Mouse (Mus musculus): ENCODE measurements at regions not wholly inside any gene's neighbourhood (a gene's known extent, or its start where the extent isn't known, plus 50 kb on each side); places are given as distances from the start of the nearest gene placed in this dataset.

DNA sequence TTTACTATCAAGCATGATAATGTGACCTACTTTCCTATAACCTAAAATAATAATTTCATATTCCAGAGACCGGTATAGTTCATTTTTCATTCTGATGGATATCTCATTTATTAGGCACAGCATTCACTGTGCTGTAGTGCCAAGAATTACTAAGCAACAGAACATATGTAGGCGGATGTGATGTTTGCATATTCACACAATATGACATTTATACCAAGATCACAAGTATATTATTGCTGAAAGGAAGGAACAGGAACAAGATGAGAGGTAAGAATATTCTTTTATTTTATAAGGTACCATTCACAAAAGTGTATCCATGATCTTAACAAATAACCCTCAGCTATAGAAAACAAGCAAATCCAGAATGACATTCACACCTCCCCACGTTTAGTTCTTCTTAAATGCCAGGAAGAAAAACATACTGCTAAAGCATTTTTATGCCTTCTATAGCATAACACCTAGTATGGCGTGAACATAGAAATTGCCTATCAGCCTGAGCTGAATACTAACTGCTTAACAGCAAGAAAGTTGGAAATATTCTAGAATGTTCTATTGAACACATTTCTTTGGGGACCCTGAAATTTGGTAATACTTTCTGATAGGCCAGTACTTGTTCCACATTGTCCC is 1062.8 kb upstream of the Acvr2a start:
- no peak for DNase-seq

DNA sequence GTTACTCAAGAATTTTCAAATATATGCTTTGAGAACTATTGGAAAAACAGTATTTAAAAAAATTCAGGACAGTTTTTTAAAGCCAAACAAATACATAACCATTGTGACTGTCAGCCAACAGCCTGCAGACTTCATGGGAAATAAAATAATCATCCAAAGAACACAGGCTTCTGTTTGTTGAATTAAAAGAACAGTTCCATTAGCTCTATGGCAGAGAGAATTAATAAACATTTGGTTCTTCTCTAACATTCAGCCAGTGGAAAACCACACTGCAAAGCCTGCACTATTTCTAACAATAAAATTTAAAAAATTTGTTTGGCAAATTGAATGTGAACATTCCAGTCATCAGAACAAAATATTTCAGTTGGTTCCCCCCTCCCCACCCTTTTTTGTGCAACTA is 1058.2 kb upstream of the Acvr2a start:
- no peak for DNase-seq

DNA sequence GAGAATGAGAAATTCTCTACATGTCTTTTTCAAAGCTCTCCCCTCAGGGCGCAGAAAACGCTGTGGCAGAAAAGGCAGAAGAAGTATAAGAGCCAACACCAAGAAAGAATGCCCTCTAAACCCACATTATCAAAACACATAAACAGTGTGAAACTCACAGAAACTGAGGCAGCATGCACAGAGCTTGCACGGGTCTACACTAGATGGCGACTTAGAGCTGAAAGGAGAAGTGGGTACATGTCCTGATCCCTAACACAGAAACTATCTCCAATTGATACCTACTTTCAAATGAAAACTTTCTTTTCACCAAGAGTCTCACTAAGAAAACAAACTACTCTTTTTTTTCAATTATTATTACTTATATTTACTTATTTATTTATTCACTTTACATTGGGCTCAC is 1057.7 kb upstream of the Acvr2a start:
- no peak for DNase-seq

DNA sequence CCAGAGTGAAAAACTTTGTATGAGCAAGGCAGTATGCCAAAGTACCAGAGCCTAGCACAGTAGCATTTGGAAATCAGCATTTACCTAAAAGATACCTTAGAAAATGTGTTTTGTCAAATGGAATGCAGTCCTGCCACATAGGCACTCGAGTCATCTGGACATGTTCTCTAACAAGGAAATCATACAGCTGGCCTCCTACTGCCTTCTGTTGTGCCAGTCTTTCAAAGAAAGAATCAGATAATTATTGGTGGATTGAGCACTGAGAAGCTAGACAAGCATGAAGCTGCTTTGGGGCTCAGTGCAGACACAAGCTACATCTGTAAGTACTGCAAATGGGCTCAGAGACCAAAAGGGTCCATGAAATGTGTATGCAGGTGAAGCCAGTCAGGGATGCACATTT is 1038.1 kb upstream of the Acvr2a start:
- no peak for DNase-seq

DNA sequence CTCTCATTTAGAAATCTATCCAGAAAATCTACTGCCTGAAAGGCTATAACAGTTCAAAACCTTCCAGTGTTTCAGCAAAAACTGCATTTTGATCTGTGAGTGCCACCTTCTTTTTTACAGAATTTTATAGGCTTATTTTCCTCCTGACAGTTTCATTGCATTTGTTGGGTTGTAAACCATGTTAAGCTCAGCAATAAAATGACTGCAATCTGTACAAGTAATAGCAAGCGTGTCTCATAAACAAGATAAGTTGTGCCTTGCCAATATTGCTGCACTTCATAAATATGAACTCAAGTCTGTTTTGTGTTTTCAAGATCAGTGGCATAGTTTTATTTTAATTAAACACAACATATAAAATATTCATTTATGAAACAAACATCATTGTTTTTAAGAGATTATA is 1036.9 kb upstream of the Acvr2a start:
- DNase-seq: no peak

DNA sequence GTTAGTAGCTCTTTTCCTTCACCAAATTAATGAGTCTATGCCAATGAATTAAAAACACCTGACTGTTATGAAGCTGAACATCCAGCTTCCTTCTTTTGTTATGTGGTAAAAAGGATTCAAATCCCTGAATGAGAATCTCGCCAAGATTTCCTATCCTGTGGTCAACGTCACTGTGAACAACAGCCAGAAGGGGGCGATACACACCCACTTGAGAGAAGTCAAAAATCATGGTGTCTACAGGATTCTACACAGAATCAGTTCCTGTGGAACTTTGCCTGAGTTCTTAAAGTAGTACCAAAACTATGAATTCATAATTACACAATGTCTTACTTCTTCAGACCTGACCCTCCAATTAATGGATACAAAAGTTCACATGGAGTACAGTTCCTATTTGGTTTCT is 1028.1 kb upstream of the Acvr2a start:
- DNase-seq: peak; percentile 33

DNA sequence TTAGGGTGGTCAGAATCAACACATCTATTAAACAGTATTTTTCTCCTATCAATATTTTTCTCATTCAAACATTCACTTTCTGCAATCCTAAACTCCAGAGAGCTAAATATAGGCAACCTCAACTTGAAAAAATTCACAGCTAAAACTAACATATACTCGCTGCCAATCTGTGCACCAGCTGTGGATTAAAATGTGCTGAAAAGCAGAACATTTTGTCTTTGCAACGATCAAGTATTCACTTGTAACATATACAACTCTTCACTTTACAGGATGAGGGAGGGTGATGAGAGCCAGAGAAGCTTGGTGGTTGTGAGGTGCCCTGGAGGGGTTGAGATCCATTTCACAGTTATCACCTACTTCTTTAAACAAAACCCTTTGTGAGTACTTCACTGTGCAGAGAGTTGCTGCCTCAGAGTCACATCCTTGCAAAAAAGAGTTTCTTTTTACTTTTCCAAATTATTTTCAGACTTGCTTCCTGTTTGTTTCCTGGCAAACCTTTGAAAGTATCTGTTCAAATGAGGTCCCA is 991.1 kb upstream of the Acvr2a start:
- peak; percentile 83 for DNase-seq

DNA sequence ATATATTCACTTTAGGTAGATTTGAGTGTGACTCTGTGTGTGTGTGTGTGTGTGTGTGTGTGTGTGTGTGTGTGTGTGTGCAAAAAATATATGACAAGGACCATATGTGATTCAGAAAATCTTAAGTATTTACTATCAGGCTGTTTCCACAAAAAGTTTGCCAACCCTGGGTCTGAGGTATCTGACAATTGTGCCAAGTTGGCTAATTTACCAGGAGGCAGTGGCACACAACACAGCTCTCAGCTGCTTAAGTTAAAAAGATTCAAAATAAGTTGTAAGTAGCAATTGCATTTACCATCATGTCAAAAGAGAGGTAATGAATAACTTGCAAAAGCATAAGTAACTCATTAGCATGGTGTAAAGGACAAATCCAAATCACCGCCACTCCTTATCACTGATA is 981.4 kb upstream of the Acvr2a start:
- no peak for DNase-seq

DNA sequence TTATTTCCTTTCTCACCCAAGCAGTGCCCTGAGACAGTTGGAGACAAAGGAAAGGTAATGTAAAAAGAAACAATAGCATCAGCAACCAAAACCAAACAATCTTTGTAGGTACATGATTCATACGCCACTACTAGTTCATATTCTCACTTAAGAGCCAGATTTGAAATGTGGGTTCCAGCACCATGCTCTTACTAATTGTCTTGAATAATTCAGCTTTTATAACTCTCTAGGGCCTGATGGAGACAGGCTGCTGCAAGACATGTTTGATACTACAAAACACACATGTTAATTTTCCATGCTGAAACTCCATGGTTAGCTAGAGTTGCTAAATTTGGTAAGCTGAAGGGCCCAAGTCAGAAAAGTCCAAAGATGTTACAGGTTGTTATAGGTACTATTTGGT is 980.4 kb upstream of the Acvr2a start:
- no peak for DNase-seq

DNA sequence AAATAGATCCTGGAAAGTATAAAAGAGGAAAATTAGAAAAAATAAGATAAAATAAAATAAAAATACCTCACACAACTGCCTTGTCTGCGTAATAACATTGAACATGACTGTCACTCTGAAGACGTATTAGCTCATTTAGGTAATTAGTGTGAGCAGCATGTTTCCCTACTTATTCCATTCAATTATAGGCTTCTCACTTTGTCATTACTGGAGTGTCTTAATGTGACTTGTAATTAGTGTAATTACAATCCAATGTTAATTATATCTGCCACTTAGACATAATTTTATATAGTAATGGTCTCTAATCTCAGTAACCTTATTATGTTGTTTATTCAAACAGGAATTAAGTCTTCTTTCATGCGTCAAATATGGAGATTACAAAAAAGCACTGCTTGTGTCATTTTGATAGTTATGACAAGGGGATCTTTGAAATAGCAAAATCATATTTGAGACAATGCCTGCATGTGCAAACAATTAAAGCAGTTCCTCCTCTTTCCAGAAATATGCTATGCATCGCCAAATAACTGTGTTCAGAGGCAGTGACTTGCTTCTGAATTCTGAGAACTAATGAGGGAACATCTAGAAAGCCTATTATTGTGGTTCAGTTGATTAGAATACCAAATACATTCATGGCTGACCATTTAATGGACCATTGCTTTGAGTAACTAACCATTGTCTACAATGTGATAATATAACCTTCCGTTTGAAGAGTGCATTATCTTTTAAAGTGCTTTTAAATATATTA is 979.7 kb upstream of the Acvr2a start:
- DNase-seq: no peak

DNA sequence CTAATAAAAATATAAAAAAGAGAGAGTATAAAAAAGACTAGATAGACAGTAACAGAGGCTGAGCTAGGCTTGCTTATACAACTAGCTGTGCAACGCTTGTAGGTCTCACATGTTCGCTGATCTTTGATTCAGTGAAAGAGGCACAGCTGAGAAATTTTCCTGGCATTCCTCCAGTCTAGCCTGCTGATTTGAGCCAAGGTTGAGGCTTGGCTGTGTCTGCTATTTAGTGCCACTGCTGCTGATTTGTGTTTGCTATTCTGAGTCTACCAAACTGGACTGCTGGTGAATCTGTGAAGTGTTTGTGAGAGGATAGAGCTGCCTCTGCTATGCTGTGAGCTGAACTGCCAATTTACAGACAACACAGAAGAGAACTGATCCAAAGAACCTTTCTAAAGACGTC is 956.7 kb upstream of the Acvr2a start:
- DNase-seq: no peak

DNA sequence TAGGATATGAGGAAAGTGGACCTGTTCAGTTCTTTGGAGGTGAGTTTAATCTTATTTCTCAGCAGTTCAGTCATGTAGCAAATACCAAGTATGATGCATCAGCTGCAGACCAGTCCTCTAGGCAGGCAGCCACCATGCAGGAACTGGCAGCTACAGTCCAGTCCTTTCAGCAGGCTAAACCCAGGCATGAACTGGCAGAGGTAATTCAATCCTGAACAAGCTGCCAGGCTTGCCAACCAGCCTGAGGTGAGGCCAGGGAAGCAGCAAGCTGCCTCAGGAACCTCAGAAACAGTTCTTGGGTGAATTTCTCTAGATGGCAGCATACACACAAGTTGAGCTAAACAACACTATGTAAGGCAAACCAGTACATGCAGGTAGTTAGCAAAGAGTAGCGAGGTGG is 951.5 kb upstream of the Acvr2a start:
- DNase-seq: no peak

DNA sequence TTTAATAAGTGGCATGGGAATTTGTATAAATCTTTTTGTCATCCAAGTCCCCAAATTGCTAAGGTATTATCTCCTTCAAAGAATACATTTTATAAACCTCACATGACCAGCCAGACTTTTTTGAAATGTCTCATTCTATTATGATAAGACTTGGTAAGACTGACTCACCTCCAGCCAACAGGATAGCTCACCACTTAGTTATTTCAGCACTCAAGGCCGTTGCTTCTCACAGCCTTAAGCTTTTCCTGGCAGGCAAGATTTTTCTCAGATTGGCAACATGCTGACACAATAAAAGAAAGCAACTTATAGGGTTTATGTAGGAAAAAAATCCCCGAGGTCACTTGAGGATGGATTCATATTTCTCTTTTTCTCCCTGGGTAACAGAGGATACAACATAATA is 935.9 kb upstream of the Acvr2a start:
- no peak for DNase-seq

DNA sequence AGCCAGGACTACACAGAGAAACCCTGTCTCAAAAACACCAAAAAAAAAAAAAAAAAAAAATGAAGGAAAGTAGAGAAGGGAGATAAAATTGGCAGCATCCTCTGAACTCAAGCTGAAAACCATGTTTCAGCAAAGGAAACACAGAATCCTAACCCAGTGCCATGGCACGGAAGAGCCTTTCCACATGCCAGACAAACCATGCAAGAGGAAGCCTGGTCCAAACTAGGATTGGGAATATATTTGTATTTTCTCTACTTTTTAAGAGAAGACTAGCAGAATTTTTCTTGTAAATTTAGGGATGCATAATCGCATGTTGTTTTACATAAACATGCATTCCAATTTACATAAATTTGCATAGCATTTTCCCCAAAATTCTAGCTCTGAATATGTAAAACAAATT is 934.8 kb upstream of the Acvr2a start:
- DNase-seq: no peak

DNA sequence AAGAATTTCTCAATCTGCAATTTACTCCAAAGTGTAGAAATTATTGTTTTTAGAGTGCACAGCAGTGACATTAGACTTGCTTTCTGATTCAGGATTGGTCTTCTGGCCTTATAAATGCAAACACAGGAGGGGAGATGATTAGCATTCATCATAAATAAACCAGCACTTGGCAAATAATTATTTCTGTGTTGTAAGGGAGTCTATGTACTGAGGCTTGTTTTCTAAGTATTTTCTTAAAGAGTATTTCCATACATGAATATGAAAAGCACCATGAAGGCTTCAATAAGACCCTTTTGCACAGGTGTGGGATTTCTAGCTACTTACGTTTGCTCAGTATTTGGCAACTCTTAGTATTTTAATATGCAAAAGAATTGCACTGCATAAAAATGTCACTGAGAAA is 934.1 kb upstream of the Acvr2a start:
- DNase-seq: no peak

DNA sequence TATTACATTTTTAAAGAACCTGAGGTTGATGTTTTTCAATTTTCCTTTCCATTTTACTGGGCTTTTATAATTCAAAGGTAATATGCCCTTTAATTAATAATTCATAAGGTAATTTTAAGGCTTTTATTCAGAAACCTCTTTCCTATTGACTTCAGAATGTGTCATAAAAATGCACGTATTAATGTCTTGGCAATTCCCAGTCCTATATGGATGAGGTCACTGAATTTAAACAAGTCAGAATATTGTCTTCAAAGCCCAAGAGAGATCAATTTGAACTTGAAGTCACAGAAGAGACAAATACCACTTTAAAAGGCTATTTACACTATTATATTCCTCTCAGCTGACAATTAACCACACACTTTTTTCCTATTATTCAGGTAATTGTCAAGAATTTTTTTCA is 925.7 kb upstream of the Acvr2a start:
- no peak for DNase-seq

DNA sequence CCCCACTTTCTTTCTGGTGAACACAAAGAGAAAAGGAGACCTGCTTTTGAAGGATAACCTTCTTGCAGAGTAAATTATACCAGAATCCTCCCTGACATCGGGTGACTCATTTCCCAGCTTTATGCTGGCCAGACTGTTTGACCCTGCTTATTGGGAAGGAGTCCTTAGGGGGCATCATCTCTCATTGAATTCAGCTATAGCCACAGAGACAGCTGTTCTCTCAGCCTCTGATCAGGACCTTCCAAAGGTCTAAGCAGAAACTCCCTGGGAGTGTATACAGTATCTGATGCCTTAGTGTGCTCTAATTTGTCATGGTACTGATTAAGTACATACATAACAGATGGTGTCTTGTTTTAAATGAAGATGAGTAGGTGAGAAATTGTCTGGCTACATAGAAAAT is 922.5 kb upstream of the Acvr2a start:
- peak; percentile 74 for DNase-seq

DNA sequence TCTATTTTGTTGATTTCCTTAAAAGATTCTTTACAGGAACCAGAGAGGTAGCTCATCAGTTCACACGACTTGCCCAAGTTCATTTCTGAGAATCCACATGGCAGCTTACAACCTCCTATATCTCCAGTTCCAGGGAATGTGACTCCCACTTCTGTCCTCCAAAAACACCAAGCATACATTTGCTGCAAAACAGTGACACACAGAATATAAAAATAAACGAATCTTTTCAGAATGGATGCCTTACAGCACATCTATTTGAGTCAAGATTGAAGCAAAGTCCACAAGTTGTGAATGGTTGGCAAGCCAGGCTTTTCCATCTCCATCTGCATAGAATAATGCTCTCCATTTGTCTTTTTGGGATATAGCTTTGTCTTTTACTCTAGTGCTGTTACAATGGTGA is 921.0 kb upstream of the Acvr2a start:
- DNase-seq: no peak

DNA sequence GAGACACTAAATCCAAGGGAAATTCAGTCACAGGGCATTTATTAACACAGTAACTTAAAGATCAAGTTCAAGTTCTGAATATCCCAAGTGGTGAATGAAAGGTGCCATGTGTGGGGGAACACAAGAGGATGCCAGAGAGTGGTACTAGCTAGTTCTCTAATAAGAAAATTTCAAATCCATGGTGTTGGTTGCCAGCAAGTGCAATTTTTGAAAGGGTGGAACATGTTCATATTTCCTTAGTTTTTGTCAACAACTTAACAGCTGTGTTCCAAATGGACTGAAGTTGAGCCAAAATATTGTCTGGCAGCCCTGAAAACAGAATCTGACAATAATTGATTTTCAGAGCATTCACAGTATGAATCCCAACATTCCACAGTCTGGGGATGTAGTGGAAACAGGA is 919.1 kb upstream of the Acvr2a start:
- no peak for DNase-seq

DNA sequence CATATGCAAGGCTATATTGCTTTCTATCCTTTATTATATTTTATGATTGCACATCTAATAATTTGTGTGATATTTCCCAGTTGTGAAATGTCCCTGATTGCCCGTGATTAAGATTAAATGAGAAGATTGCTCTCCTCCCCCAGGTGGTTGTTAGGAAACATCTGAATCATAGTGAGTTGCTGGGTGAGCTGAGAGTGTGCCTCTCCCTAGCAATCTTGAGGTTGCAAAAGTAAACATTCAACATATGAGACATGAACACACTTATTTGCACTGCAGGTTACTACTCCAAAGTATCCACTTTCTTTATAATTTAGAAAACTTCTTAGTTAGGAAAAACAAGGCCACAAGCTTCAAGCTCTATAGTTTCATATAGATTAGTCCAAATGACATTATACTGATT is 899.6 kb upstream of the Acvr2a start:
- no peak for DNase-seq

DNA sequence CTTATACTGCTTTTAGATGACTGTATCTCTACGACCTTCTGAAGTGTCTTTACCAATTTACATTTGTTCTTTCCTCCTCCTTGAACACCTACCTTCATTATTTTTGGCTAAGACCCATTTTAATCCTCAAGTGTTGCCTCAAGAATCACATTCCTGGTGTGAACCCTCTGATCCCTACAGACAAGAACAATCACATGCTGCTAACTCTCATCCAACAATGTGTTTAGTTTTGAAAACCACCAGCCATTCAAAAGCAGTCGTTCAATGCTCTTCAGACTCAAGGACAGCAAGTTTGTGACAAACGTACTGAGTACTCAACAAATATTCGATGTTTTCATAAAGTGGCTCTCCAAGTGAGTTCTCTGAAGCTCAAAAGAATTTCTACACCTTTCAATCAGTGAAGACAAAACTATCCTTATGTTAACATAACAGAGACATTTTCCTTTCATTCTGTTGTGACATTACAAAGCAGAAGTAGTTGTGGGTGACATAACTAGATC is 898.9 kb upstream of the Acvr2a start:
- no peak for DNase-seq

DNA sequence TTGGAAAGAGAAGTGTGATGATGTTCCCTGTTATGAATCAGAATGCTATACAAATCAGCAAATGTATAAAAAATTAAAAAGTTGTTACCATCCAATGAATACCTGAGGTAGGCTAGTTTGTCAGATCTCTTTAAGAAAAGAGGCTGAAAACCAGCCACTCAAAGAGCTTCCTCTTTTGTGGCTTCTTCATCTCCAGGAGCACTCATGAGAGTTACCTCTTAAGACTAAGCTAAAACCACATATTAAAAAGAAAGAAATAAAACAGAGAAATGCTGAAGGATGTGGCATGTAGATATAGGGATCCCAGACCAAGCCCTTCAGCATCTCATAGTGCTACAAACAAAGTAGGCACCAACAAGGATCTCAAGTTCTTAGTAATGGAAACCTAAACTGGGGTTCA is 890.9 kb upstream of the Acvr2a start:
- no peak for DNase-seq

DNA sequence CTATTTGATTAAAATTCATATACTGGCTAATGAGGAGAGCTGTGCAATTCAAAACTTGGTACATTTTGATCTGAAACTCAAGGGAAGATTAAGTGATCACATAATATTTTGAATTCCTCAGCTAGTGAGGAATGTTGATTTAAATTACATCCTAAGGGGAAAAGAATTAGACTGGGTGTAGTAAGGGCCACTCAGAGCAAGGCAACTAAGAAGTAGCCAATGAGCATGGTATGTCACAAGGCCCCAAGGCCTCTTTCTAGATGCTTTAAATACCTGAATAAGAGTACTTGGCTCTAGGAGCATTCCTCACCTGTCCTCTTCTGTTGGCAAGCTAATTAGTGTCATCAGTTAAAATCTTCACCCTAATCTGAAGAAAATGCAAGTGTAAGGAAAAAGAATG is 887.3 kb upstream of the Acvr2a start:
- DNase-seq: no peak

DNA sequence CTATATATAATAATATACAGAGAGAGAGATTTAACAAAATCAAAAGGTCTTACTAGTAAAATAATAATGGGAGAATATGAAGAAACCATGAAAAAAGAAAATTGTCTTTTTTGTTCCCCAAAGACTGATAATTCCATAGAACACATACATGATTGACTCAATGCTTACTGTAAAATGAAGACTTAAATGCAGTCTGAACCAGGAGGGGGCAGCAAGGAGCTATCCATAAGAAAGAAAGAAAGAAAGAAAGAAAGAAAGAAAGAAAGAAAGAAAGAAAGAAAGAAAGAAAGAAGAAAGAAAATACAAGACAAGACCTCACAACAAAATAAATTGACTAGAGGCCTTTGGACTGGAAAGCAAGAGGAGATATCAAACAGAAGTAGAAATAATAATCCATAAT is 868.8 kb upstream of the Acvr2a start:
- DNase-seq: no peak

DNA sequence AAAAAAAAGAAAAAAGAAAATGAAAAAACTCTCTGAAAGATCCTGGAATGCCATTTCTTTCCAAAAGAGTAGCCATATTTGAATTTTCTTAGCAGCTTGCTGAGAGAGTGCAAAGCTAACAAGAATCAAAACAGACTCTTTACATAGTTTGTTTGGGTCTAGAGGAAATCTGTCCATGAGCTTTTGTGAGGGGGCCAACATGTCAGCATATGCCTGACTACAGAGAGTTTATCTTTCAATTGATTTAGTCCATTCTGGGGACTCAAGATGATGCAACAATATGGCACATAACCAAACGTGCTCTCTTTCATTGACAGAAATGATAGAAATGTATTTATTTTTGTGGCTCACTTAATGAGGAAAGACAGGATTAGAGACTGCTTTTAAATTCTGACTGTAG is 822.8 kb upstream of the Acvr2a start:
- no peak for DNase-seq
